Mouse (Mus musculus) heart, adult 2 months (tissue): ENCODE measurements at regions not wholly inside any gene's neighbourhood (a gene's known extent, or its start where the extent isn't known, plus 50 kb on each side); places are given as distances from the start of the nearest gene placed in this dataset.

Source experiments
- DNase-seq, 2 experiments: peaks; one replicate each; pipeline ENCODE4 v3.0.0; 2021
- H3K27ac ChIP-seq: fragments of 200-600 bp; 2 replicates; pipeline ENCODE4 v1.8.1; 2022
- H3K27me3 ChIP-seq: fragments of 200-500 bp; 2 replicates; pipeline ENCODE4 v1.6.1; 2012; ENCODE audit warnings: mild to moderate bottlenecking, low read length, inconsistent platforms, mixed read lengths; ENCODE audit not compliant: control insufficient read depth, insufficient read depth
- H3K36me3 ChIP-seq: fragments of 200-500 bp; 2 replicates; pipeline ENCODE4 v1.6.1; 2012; ENCODE audit warnings: low read length, inconsistent platforms; ENCODE audit not compliant: control insufficient read depth, insufficient read depth
- H3K4me1 ChIP-seq: fragments of 200-500 bp; 2 replicates; pipeline ENCODE4 v1.6.1; 2011; ENCODE audit warnings: low read length; ENCODE audit not compliant: control insufficient read depth, insufficient read depth
- H3K4me3 ChIP-seq: fragments of 200-600 bp; 2 replicates; pipeline ENCODE4 v1.8.1; 2022
- H3K79me2 ChIP-seq: fragments of 200-500 bp; replicated peaks from 2 replicates; pipeline ENCODE4 v1.6.1; 2012; ENCODE audit warnings: mild to moderate bottlenecking, inconsistent platforms, low read length, moderate library complexity, mixed read lengths; ENCODE audit not compliant: control insufficient read depth, insufficient read depth
- H3K9ac ChIP-seq: fragments of 200-500 bp; 2 replicates; pipeline ENCODE4 v1.6.1; 2012; ENCODE audit warnings: low read depth, mild to moderate bottlenecking, control low read depth, inconsistent platforms, low read length, mixed read lengths
- CTCF ChIP-seq: fragments of 200-600 bp; IDR thresholded peaks from 2 replicates; pipeline ENCODE4 v1.8.1; 2022; ENCODE audit warnings: antibody characterized with exemption, mild to moderate bottlenecking, moderate library complexity
- EP300 ChIP-seq: fragments of 200-500 bp; IDR thresholded peaks from 2 replicates; pipeline ENCODE4 v1.6.1; 2011; ENCODE audit warnings: low read depth, low read length, control low read depth; ENCODE audit not compliant: insufficient read depth
- POLR2A ChIP-seq: fragments of 200-500 bp; IDR thresholded peaks from 2 replicates; pipeline ENCODE4 v1.6.1; 2011; ENCODE audit warnings: mild to moderate bottlenecking, low read depth, low read length, control low read depth; ENCODE audit not compliant: insufficient read depth
- WGBS: fragments of 180-500 bp; shearing (Covaris S2); methylation state at CpG from one replicate; pipeline ENCODE4 v1.1.7; 2018; 5-methylcytosine and 5-hydroxymethylcytosine counted together
- intact Hi-C: fragments of 180-260 bp; cut with DNase I; formaldehyde crosslinking; loops from one replicate; pipeline ENCODE4 v1.15.1; 2025

DNA sequence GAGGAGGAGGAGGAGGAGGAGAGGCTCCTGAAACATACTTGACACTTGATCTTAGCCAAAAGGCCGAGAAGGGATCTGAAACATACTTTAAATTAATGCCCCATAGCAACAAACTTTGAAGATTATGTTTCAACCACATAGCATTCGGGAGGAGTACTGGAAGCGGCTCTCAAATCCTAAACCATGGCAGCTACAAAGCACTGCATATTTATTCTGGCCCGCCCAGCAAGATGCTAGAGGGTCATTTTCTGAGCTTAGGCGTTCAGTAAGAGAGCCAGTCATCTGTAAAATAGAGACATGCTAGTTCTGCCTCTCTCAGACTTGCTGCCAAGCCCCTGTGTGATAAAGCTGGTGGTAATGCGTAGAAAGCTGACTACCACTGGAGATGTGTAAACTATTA lies 2156.0 kb upstream of the Lrrc6 start:
- H3K27me3 ChIP-seq, result no peaks in the 10 kb centered on the region
- H3K79me2 ChIP-seq, result no peaks in the 10 kb centered on the region
- no peak overlapping the region for H3K9ac ChIP-seq
- H3K4me3 ChIP-seq, result no peak overlapping the region
- no peak for DNase-seq
- no peak overlapping the region for H3K27ac ChIP-seq
- no peak for TF ChIP-seq EP300
- no peak for TF ChIP-seq CTCF
- TF ChIP-seq POLR2A, result no peak
- no peaks in the 10 kb centered on the region for H3K36me3 ChIP-seq
- intact Hi-C loops, result no loop called here
- H3K4me1 ChIP-seq, result no peaks in the 10 kb centered on the region
- 63% methylated on average over 6 of the region's 6 CpGs for WGBS

- H3K9ac ChIP-seq, result no peak overlapping the region
These were observed 2154.3 kb upstream of the Lrrc6 start for GRCm38 (mm10) chr15:68655046-68655445.

GRCm38 (mm10) chr15:68650609-68651008 lies 2149.9 kb upstream of the Lrrc6 start:
- Histone ChIP-seq H3K4me3 (no peak overlapping the region), H3K4me1 (no peaks in the 10 kb centered on the region), H3K79me2 (no peaks in the 10 kb centered on the region), H3K27me3 (no peaks in the 10 kb centered on the region), H3K27ac (no peak overlapping the region), H3K36me3 (no peaks in the 10 kb centered on the region), H3K9ac (no peak overlapping the region)
- intact Hi-C loops, result no loop called here
- no peak for DNase-seq
- no peak for TF ChIP-seq EP300
- TF ChIP-seq POLR2A, result no peak
- TF ChIP-seq CTCF, result no peak
- 35% methylated on average over 2 of the region's 2 CpGs for WGBS

More at GRCm38 (mm10) chr15:68655046-68655445, 2154.3 kb upstream of the Lrrc6 start:
- DNase-seq, result no peak
- no peak overlapping the region for H3K4me3 ChIP-seq
- no peak for TF ChIP-seq EP300
- TF ChIP-seq CTCF, result no peak
- TF ChIP-seq POLR2A, result no peak
- H3K36me3 ChIP-seq, result no peaks in the 10 kb centered on the region
- WGBS, result 72% methylated on average over 3 of the region's 3 CpGs
- no peaks in the 10 kb centered on the region for H3K4me1 ChIP-seq
- H3K79me2 ChIP-seq, result no peaks in the 10 kb centered on the region
- no peak overlapping the region for H3K27ac ChIP-seq
- intact Hi-C loops, result no loop called here
- H3K27me3 ChIP-seq, result no peaks in the 10 kb centered on the region

DNA sequence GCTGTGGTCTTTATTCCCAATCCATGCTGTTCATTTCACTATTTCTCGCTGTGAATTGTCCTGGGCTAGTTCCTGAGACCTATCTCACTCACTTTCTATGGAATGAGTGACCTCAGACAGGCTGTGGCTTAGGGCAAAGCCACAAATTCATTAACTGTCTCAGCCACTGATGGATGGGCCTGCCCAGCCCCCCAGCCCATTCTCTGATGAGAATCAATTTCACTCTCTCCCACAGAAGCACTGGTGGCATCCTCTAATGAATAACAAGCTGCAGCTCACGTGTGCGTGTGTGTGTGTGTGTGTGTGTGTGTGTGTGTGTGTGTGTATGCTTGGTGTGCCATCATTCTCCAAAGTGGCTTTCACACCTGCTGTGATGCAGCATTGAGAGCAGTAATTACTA lies 2149.3 kb upstream of the Lrrc6 start:
- Histone ChIP-seq H3K4me3 (no peak overlapping the region), H3K27me3 (no peaks in the 10 kb centered on the region), H3K36me3 (no peaks in the 10 kb centered on the region), H3K4me1 (no peaks in the 10 kb centered on the region), H3K27ac (no peak overlapping the region), H3K9ac (no peak overlapping the region), H3K79me2 (no peaks in the 10 kb centered on the region)
- DNase-seq, result no peak
- TF ChIP-seq POLR2A, result no peak
- no peak for TF ChIP-seq CTCF
- TF ChIP-seq EP300, result no peak
- 71% methylated on average over 3 of the region's 3 CpGs for WGBS
- intact Hi-C loops, result no loop called here

- H3K27ac ChIP-seq, result no peak overlapping the region
- DNase-seq, result no peak
- H3K4me3 ChIP-seq, result no peak overlapping the region
- H3K9ac ChIP-seq, result no peak overlapping the region
- H3K36me3 ChIP-seq, result no peaks in the 10 kb centered on the region
- H3K79me2 ChIP-seq, result no peaks in the 10 kb centered on the region
- TF ChIP-seq POLR2A (no peak), EP300 (no peak), CTCF (no peak)
- no peaks in the 10 kb centered on the region for H3K27me3 ChIP-seq
- intact Hi-C loops, result no loop called here
- 80% methylated on average over 3 of the region's 3 CpGs for WGBS
- no peaks in the 10 kb centered on the region for H3K4me1 ChIP-seq
These were observed 2146.2 kb upstream of the Lrrc6 start for GRCm38 (mm10) chr15:68646865-68647264.

- DNase-seq, result no peak
- intact Hi-C loops, result no loop called here
- no peaks in the 10 kb centered on the region for H3K4me1 ChIP-seq
- H3K79me2 ChIP-seq, result no peaks in the 10 kb centered on the region
- TF ChIP-seq CTCF, result no peak
- TF ChIP-seq EP300, result no peak
- no peak for TF ChIP-seq POLR2A
- WGBS, result 64% methylated on average over 1 of the region's 1 CpGs
- no peaks in the 10 kb centered on the region for H3K36me3 ChIP-seq
- H3K27me3 ChIP-seq, result no peaks in the 10 kb centered on the region
- no peak overlapping the region for H3K27ac ChIP-seq
- H3K9ac ChIP-seq, result no peak overlapping the region
- no peak overlapping the region for H3K4me3 ChIP-seq
These were observed 2144.2 kb upstream of the Lrrc6 start for GRCm38 (mm10) chr15:68644862-68645261.
